Mouse (Mus musculus) urinary bladder, adult 18-20 months (tissue): ENCODE results near the gene Epha4.

ENCODE experiments used
- DNase-seq, 2 experiments: peaks; one replicate each; pipeline ENCODE4 v3.0.0; 2022; ENCODE audit warnings: low spot score in 2 of 2, mixed read lengths in 2 of 2

Gene Epha4

GRCm38 (mm10) chr1:77512431-77513195 is 2.3 kb downstream of the Epha4 start:
- DNase-seq, result no peak

GRCm38 (mm10) chr1:77512059-77512407 is 2.9 kb downstream of the Epha4 start:
- no peak for DNase-seq

GRCm38 (mm10) chr1:77511372-77512058 is 3.4 kb downstream of the Epha4 start:
- DNase-seq, result no peak

GRCm38 (mm10) chr1:77510623-77511022 is 4.3 kb downstream of the Epha4 start:
- DNase-seq, result no peak

- DNase-seq, result no peak
Observed at GRCm38 (mm10) chr1:77506856-77507200, 8.1 kb downstream of the Epha4 start.

GRCm38 (mm10) chr1:77506038-77506855 is 8.6 kb downstream of the Epha4 start:
- no peak for DNase-seq

- no peak for DNase-seq
Observed at GRCm38 (mm10) chr1:77505263-77505662, 9.6 kb downstream of the Epha4 start.

- DNase-seq, result no peak
Observed at GRCm38 (mm10) chr1:77504813-77505212, 10.1 kb downstream of the Epha4 start.

- DNase-seq, result no peak
Observed at GRCm38 (mm10) chr1:77503711-77504181, 11.1 kb downstream of the Epha4 start.

- DNase-seq, result no peak
Observed at GRCm38 (mm10) chr1:77502554-77503119, 12.3 kb downstream of the Epha4 start.

GRCm38 (mm10) chr1:77501363-77501933 is 13.4 kb downstream of the Epha4 start:
- no peak for DNase-seq

GRCm38 (mm10) chr1:77497506-77497905 is 17.4 kb downstream of the Epha4 start:
- no peak for DNase-seq

GRCm38 (mm10) chr1:77496468-77497181 is 18.3 kb downstream of the Epha4 start:
- no peak for DNase-seq

- DNase-seq, result no peak
Observed at GRCm38 (mm10) chr1:77495790-77496158, 19.1 kb downstream of the Epha4 start.

- DNase-seq, result no peak
Observed at GRCm38 (mm10) chr1:77495030-77495789, 19.7 kb downstream of the Epha4 start.

- no peak for DNase-seq
Observed at GRCm38 (mm10) chr1:77493841-77494635, 20.9 kb downstream of the Epha4 start.

GRCm38 (mm10) chr1:77490166-77490565 is 24.7 kb downstream of the Epha4 start:
- no peak for DNase-seq

GRCm38 (mm10) chr1:77489387-77489786 is 25.5 kb downstream of the Epha4 start:
- DNase-seq, result no peak

- DNase-seq, result no peak
Observed at GRCm38 (mm10) chr1:77487856-77488462, 26.9 kb downstream of the Epha4 start.
